Mouse (Mus musculus): Measurements from ENCODE around the gene Bsg.
"Not testable (repeated sequence)": the region's sequence is repeated elsewhere in the genome, so short reads cannot be mapped to it uniquely, and the experiment has no call there.

The Bsg gene

DNA sequence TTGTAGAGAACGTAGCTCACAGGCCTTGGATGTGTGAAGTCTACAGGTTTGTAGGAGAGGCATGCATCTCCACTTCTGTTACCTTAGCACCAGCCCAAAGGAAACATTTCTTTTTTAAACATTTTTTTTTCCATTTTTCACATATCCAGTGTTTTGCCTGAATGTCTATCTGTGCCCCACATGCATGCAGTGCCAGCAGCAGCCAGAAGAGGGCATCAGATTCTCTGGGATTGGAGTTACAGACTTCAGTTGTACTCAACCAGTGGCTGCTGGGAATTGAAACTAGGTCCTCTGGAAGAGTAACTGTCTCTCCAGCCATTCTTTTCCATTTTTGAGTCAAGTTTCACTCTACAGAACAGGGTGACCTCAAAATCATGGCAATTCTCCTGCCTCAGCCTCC, 28.2 kb downstream of the Bsg start:
- DNase-seq (ENCODE audit: low read depth, low spot score), result no peak

DNA sequence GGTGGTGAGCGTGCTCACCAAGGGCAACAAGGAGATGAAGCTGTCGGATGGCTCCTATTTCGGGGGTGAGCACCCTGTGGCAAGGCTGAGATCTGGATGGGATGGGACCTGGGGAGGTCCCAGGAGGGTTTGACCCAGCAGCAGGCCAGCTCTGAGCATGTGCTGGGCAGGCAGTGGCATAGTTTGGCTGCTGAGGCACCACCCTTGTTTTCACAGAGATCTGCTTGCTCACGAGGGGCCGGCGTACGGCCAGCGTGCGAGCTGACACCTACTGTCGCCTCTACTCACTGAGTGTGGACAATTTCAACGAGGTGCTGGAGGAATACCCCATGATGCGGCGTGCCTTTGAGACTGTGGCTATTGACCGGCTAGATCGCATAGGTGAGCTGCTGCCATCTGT, 29.6 kb downstream of the Bsg start:
- no peak for DNase-seq (ENCODE audit: low read depth, low spot score)

DNA sequence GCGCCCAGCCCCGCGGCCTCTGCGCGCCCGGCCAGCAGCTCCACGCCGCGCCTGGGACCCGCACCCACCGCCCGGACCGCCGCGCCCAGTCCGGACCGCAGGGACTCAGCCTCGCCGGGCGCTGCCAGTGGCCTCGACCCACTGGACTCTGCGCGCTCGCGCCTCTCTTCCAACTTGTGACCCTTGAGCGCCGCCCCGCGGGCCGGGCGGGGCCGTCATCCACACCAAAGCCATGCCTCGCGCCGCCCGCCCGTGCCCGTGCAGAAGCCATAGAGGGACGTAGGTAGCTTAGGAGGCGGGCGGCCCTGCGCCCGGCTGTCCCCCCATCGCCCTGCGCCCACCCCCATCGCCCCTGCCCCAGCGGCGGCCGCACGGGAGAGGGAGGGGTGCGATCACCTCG, 31.1 kb downstream of the Bsg start:
- no peak for DNase-seq (ENCODE audit: low read depth, low spot score)

DNA sequence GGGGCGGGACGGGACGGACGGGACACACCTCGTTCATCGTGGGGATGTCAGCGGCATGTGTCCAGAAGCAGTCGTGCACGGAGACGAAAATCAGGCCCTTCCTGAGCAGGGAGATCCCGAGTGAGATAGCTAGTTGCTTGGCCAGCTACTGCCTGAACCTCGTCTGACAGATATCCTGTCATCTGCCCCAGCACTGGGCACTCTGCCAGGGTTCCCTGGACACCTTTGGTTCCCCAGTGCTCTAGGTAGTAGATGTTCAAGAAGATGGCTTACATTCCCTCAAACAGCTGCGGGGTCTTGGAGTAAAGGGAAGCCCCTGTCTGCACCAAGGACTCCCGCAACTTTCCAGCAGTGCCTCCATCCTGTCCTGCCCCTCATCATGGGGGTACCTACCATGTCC, 32.4 kb downstream of the Bsg start:
- no peak for DNase-seq (ENCODE audit: low read depth, low spot score)

DNA sequence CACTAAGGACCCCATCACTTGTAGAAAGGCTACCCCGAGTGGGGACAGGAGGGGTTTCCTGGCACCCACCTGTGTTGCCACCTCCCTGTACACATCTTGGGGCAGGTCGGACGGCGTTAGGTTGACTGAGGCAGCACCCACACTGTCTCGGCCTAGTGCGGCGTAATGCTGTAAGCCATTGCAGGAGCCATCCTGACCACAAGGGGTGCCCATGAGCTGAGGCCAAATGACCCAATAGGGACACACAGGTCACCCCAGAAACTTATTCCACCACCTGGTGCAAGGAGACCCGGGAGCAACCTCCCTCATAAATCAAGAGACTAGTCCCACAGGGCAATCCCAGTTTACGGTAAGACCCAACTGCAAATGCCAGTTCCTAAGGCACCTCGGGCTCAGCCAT, 34.0 kb downstream of the Bsg start:
- DNase-seq (ENCODE audit: low read depth, low spot score), result no peak

DNA sequence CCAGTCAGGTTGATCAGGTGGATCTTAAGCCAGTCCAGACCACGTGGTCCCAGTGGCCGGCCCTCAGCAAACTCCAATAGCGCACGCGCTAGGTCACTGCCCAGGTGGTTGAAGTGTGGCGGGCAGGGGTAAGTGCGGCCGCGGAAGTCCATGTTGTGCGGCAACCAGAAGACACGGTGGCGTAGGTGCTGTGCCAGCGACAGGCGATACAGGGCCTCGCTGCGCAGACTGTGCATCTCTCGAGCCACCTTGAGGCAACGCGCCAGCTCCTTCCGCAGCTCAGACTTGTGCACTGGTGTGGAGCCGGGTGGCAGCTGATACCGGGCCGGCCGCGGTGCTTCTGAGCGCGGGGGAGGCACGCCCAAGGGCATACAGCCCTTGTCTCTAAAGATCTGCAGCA, 34.9 kb downstream of the Bsg start:
- DNase-seq (ENCODE audit: low read depth, low spot score), result no peak

DNA sequence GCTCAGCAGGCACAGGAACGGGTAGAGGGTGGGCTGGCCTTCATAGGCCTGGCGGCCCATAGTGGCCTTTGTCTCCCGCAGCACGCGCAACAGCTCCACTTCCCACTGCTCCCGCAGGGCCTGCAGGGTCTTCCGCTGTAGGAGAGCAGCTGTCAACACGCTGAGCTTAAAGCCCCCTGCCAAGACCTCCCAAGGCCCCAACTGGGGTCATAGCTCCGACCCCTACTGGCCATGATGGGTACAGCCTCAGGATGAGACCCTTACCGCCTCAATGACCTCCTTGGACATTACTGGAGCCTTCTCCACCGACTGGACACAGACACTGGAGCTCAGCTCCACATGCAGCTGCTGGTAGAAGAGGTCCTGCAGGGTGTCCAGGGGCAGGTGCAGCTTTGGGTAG, 36.6 kb downstream of the Bsg start:
- no peak for DNase-seq (ENCODE audit: low read depth, low spot score)

DNA sequence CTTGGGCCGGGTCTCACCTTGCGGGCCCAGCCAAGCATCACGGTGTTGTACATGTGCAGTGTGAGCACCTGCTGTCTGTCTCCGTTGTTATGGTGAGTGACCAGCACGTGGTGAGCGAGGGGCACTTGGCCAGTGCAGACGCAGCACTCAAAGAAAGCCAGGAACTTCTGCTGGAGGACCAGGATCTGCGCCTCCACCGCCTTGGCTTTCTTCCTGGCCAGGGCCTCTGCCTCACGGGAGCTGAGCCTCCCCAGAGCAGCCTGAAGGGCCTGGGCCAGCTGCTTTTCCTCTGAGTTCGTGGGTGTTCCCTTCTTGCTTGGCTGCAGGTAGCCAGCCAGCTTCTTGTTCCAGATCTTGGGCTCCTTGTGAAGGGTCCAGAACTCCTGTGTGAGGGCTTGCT, 38.9 kb downstream of the Bsg start:
- DNase-seq (ENCODE audit: low read depth, low spot score), result no peak

DNA sequence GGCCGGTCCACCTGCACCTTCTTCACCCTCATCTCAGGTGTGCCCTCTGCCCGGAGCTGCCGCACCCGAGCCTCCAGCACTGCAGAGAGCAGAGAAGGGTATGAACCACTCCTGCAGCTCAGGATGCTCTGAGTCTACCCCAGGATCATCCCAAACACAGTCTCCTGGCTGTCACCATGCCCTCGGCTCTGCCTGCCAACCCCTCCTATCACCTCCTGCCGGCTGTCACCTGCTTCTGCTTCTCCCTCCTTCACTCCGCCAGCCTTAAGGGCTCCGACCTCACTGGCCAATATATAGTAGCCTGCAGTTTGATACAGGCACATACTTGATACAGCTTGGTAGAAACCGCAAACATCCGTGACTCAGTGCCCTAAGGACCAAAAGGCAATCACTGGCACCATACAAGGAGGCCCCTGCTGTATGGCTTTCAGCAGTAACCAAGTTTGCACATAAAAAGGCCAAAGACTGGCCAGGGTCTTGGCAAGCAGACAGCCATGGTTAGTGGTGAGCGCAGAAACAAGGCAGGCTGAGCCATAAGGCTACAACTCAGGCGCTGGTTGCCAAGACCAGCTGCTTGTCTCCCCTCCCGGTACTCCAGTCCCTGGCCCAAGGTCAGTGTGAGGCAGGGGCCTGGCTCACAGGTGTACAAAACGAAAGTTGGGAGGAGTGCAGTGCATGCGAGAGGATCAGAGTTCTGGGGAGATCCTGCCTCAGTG, 39.5 kb downstream of the Bsg start:
- no peak for DNase-seq (ENCODE audit: low read depth, low spot score)

DNA sequence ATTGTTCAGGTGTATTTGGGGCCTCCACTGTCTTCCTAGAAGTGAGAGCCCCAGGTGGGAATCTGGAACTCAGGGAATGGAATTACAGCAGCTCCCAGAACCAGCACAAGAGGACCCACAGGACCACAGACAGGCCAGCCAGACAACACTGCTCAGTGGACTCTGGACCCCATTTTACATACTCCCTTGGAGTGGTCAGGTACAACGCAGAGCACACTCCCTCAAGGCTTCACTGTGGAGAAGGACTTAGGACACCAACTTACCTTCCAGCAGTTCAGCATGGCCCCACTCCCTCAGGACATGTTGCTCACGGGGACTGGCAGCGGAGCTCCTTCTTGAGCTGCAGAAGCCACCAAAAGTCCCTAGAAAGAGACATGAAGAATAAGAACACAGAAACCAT, 41.1 kb downstream of the Bsg start:
- no peak for DNase-seq (ENCODE audit: low read depth, low spot score)

DNA sequence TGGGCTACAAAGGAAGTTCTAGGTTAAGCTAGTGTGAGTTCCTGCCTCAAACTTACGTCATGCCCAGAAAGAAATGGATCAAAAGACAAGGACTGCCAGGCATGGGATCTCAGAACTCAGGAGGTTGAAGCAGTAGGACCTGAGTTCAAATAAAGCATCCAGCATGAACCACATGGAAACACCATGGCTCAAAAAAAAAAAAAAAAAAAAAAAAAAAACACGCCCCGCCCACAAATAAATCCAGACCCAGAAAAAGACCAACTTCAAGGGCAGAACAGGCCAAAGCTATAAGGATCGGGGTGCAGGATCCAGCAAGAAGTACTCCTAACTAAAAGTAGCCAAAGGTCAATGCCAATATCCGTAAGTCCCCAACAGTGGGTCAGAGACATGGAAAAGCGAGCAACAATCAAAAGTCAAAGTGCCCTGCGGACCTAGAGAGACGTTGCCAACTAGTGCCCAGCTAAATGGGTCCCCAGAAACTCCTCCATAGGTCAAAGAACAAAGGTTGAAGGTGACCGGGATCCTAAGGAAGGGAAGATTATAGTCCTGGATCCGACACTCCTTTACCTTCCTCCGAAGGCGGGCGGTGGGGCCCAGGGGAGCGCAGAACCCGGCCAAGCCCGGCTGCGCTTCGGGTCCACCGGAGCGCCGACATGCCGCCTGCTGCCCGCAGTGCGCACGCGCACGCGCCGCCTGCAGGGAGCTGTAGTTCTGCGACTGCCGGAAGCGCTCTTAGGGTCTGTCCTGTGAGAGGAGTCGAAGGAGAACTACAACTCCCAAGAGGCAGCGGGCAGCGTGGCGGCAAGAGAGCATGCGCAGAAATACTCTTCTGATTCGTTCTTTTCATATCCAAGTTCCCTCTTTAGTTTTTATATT, 41.8 kb downstream of the Bsg start, which contains the start of gene Polrmt:
Gene Polrmt, minus strand, starts transcription at position 684 of the 876 bp plus-strand sequence.
- peak; percentile 97 for DNase-seq (ENCODE audit: low read depth, low spot score)

DNA sequence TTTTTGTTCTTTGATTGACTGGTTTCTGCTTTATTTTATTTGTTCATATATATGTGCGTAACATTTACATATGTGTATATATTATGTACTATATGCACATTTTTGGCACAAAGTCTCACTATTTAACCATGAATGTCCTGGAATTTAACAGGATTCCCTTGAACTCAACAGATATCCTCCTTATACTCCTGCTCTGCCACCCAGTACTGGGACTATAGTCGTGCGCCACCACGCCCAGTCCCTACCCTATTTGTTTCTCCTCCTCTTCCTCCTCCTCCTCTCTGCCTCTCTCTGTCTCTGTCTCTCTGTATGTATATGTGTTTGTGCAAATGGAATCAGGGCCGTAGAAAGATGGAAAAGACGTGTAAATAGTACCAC, 42.5 kb downstream of the Bsg start:
- no peak for DNase-seq (ENCODE audit: low read depth, low spot score)

DNA sequence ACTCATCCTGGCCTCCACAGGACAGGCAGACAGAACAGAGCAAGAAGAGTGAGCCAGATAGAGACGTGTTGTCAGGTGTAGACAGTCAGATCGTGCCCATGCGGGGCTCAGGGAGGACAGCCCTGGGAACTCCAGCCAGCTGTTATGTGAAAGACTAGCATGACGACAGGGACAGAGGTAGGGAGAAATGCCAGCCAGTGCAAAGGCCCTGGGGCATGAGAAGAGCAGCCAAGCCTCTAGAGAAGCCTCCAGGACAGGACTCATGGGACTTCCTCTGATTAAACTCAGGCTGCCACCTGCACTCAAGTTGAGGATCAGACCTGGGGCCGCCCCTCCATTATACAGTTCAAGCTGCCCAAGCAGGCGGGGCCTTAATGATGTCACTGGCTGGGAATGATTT, 44.2 kb downstream of the Bsg start:
- DNase-seq (ENCODE audit: low read depth, low spot score), result no peak

DNA sequence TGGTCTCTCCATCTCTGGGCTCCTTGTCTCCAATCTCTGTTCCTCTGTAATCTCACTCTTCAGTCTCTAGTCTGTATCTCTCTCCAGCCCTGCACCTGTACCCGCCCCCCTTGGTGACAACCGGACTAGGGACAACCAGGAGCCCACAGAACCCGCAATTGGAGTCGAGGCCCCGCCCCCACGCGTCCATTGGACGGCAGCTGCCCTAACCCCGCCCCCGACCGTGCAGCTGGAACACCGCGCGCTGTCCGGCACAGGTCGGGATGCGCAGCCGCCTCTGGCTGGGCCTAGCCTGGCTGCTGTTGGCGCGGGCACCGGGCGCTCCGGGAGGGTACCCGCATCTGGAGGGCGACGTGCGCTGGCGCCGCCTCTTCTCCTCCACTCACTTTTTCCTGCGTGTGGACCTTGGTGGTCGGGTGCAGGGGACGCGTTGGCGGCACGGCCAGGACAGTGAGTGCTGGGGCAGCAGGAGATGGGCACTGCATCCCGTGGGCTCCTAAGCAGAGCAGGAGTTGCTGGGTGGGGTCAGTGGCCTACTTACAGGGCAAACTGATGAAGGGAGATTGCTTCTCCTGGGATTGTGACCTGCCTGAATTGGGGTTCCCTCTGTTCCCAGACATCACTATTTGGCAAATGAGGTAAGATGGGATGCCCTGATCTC, 50.7 kb downstream of the Bsg start, which contains the start of gene Fgf22:
Gene Fgf22, plus strand, starts transcription at position 221 of the 661 bp plus-strand sequence.
- peak; percentile 29 for DNase-seq (ENCODE audit: low read depth, low spot score)

DNA sequence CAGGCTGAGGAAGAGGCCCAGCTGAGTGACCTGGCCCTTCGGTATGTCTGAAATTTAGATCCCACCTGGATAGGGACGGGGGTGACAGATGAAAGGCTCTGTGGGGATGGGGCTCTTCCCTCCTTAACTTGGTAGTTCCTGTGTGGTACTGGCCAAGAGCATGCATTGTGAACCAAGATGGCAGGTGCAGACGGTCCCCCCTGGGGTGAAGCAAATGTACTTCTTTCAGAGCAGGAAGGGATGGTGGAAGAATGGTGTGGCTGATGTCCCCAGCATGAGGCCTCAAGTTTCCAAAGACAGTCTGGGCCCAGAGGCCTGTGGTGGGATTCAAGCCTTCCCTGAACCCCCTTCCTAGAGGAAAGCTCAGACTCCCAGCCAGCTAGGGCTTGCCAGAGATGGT, 51.6 kb downstream of the Bsg start:
- no peak for DNase-seq (ENCODE audit: low read depth, low spot score)

DNA sequence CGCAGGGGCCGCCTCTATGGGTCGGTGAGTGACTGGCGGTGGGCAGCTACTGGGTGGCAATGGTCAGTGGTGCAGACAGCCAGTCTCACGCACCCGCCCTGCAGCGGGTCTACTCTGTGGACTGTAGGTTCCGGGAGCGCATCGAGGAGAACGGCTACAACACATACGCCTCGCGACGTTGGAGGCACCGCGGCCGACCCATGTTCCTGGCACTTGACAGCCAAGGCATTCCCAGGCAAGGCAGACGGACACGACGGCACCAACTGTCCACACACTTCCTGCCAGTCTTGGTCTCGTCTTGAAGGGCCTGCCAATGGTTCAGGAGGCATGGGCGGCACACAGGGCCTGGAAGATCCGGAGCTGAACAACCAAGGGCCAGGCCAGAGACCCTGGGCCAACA, 52.4 kb downstream of the Bsg start:
- DNase-seq (ENCODE audit: low read depth, low spot score), result no peak

DNA sequence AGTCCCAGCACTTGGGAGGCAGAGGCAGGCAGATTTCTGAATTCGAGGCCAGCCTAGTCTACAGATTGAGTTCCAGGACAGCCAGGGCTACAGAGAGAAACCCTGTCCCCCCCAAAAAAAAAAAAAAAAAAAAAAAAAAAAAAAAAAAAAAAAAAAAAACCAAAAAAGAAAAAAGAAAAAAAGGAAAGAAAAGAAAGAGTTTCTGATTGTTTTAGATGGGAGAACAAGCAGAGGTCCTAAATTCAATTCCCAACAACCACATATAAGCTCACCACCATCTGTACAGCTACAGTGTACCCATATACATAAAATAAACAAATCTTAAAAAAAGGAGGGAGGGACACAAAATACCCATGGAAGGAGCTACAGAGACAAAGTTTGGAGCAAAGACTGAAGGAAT, 55.4 kb downstream of the Bsg start:
- not testable (repeated sequence) for DNase-seq (ENCODE audit: low read depth, low spot score)

DNA sequence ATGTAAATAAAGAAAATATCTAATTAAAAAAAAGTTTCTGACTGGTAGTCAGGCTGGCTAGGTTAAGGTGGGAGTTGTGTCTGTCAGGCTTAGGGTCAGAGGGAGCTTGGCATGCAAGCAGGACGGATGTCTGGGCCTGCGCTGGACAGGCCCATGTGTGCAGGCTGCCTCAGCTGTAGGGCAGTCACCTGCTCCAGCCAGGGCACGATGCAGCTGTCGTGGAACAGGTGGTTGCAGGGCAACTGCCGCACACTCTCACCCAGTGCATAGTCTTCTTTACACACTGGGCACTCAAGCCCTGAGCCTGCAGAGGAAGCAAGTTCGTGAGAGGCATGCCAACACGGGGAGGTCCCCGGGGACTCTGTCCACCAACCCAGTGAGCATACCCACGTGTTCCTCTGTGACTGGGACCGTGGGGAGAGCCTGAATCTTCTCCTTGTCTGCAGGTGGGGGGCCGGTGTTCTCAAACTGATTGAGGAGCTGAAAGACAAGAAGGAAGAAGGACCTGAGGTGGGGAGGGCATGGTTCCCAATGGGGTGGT, 56.4 kb downstream of the Bsg start:
- no peak for DNase-seq (ENCODE audit: low read depth, low spot score)
